Mouse (Mus musculus): Measurements from ENCODE around the gene Tnfsf11.

DNA sequence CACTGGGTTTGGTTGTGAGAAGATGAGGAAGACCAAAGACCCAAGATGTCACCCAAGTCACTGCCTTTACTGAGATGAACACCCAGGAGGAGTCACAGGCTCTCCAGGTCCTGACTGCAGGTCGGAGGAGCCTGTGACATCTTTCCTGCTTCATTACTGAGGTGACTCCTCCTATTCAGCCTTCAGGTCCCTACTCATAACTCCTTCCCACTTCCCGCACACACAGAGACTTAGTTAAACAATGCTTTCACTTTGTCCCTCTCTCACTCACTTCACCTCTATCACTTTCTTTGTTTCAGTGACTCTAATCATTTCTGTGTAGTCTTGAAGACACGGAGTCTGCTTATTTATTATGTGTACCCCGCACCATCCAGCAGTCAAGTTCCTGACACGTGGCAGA lies 11.7 kb upstream of the Tnfsf11 start:
- TF ChIP-seq POLR2A (IDR thresholded peaks at IDR 0.05; ENCODE audit: borderline replicate concordance, extremely low read depth, insufficient read depth, insufficient read length, poor library complexity, severe bottlenecking) (no peak), CTCF (IDR thresholded peaks at IDR 0.05; ENCODE audit: borderline replicate concordance, extremely low read depth, insufficient read depth, insufficient read length) (no peak)

Data from brain, embryonic 14.5 days (tissue).